Mouse (Mus musculus): Measurements from ENCODE around the gene Hoxa10. TPM values are rescaled to one million over a fixed set of nuclear protein-coding genes. Genes with fewer than 3 reads are reported as not detected.

Hoxa10 gene
- polyA plus RNA-seq, 1 experiment from 2014 or later, result not detected

DNA sequence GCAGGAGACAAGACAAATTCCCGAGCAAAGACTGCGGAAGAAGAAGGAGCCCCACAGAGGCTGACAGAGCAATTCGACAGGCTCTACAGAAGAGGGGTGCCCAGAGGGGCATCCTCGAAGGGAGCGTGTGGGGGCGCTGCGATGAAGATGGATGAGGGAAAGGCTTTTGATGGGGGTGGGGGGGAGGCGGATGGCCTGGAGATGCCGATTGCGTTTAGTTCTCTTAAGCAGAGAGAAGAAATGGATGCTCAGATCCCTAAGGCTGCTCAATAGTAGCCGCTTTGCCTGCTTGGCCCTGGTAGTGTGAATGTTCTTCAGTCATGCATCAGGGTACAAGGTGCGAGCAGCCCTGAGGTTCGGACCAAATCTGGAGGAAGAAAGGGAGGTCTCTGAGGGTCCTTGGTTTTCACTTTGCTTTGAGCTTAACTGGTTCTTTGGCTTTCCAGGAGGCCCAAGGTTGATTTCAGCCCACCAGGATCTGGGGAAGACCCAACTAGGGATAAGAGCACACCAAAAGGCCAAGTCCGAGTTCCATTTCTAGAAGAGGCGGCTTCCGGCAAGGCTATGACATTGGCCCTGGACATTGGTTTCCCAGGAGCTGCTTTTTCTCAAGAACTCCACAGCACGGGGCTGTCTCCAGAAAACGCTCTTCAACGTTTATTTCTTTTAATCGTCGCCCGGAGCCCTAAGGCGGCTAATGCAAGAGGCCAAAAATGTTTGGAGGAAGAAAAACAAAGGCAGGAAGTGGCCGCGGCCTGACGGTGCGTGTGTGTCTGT lies 8.2 kb upstream of the Hoxa10 start:
- H3K9me3 ChIP-seq (ENCODE audit: control insufficient read depth, low read length), result no peaks in the 10 kb centered on the region
- H3K36me3 ChIP-seq (ENCODE audit: control insufficient read depth, insufficient read depth, low read length), result no peaks in the 10 kb centered on the region
- no peak for DNase-seq
- H3K4me1 ChIP-seq (ENCODE audit: control insufficient read depth, insufficient read depth, low read length), result no peaks in the 10 kb centered on the region
- 2% methylated on average over 27 of the region's 27 CpGs for WGBS
- no peak overlapping the region for H3K4me3 ChIP-seq (replicated peaks; ENCODE audit: low read depth, low read length)
- ATAC-seq (ENCODE audit: low FRiP score, low TSS enrichment), result no peak
- H3K9ac ChIP-seq (replicated peaks; ENCODE audit: low read length), result no peak overlapping the region
- peaks cover 98% of the 10 kb centered on the region for H3K27me3 ChIP-seq (ENCODE audit: control insufficient read depth, insufficient read depth, low read length)
- H3K27ac ChIP-seq (replicated peaks; ENCODE audit: low read depth, low read length), result no peak overlapping the region
- H3K4me2 ChIP-seq (ENCODE audit: low read length), result no peak overlapping the region

DNA sequence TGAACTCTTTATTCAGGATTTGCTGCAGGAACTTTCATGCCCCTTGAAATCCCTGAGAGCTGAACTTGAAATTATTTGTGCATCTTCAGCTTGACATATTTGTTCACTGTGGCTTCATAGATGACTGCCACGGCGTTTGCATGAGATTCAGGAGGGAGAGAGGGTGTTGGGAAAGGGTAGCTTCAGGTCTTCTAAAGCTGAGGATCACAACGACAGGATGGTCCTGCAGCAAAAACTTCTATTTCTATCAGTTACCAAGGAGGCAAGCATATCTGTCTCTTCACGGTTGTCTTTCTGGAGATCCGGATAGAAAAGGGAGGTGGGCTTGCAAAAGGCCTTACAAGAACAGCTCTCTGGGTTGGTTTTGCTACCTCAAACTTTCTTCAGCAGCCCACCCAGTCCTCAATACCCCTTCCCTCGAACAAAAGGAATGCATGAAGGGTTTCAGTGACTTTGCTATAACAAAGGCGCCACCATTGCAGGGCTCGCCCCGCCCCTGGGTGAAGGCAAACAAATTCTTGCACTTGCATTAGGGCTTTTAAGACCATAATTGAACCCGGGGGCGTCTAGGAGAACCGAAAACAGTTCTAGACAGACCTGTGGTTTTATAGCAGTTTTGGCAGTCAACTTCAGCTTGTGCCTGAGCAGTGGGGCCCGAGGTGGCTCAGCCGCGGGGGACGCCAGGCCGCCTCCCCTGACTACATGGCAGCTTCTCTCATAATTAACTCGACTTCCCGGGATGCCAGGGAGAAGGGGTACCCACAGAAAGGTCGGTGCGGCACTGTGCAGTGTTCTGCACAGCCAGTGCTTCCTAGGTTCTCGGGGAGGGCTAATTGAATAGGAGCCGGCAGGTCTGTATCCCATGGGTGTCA lies 7.3 kb upstream of the Hoxa10 start:
- no peak for ATAC-seq (ENCODE audit: low FRiP score, low TSS enrichment)
- WGBS, result 2% methylated on average over 23 of the region's 23 CpGs
- no peak for DNase-seq

GRCm38 (mm10) chr6:52246916-52247315 lies 6.3 kb upstream of the Hoxa10 start:
- DNase-seq, result no peak

More for the DNA sequence above, 7.3 kb upstream of the Hoxa10 start:
- no peaks in the 10 kb centered on the region for H3K9me3 ChIP-seq (ENCODE audit: control insufficient read depth, low read length)
- H3K27me3 ChIP-seq (ENCODE audit: control insufficient read depth, insufficient read depth, low read length), result peaks cover 100% of the 10 kb centered on the region
- H3K27ac ChIP-seq (replicated peaks; ENCODE audit: low read depth, low read length), result no peak overlapping the region
- H3K4me3 ChIP-seq (replicated peaks; ENCODE audit: low read depth, low read length), result no peak overlapping the region
- H3K36me3 ChIP-seq (ENCODE audit: control insufficient read depth, insufficient read depth, low read length), result no peaks in the 10 kb centered on the region
- no peaks in the 10 kb centered on the region for H3K4me1 ChIP-seq (ENCODE audit: control insufficient read depth, insufficient read depth, low read length)
- H3K4me2 ChIP-seq (ENCODE audit: low read length), result no peak overlapping the region
- no peak overlapping the region for H3K9ac ChIP-seq (replicated peaks; ENCODE audit: low read length)

DNA sequence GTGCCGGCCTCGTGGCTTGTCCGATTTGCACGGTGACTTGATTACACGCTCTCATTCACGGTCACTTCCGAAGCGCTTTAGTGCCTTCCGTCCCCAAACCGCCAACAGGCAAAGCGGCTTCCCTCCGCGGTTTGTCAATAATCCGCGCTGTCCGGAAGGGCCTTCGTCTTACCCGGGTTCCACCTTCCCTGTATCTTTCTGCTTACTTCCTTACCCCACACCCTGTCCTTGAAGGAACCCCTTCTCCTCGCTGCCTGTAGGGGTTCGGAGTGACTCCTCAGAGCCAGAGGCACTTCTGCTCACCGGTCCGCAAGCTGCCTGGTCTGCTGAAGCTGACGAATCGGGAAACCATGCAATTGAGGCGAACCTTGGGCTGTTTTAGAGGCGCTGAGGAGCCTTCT lies 5.7 kb upstream of the Hoxa10 start:
- Histone ChIP-seq H3K9me3 (ENCODE audit: control insufficient read depth, low read length) (no peaks in the 10 kb centered on the region), H3K4me2 (ENCODE audit: low read length) (no peak overlapping the region), H3K36me3 (ENCODE audit: control insufficient read depth, insufficient read depth, low read length) (no peaks in the 10 kb centered on the region), H3K9ac (replicated peaks; ENCODE audit: low read length) (no peak overlapping the region), H3K4me3 (replicated peaks; ENCODE audit: low read depth, low read length) (no peak overlapping the region), H3K27me3 (ENCODE audit: control insufficient read depth, insufficient read depth, low read length) (peaks cover 100% of the 10 kb centered on the region), H3K27ac (replicated peaks; ENCODE audit: low read depth, low read length) (no peak overlapping the region), H3K4me1 (ENCODE audit: control insufficient read depth, insufficient read depth, low read length) (no peaks in the 10 kb centered on the region)
- DNase-seq (no peak), ATAC-seq (ENCODE audit: low FRiP score, low TSS enrichment) (no peak)
- 1% methylated on average over 26 of the region's 26 CpGs for whole genome bisulfite sequencing

More at GRCm38 (mm10) chr6:52246916-52247315, 6.3 kb upstream of the Hoxa10 start:
- ATAC-seq (ENCODE audit: low FRiP score, low TSS enrichment), result no peak
- H3K4me1 ChIP-seq (ENCODE audit: control insufficient read depth, insufficient read depth, low read length), result no peaks in the 10 kb centered on the region
- H3K4me2 ChIP-seq (ENCODE audit: low read length), result no peak overlapping the region
- WGBS, result 6% methylated on average over 3 of the region's 3 CpGs
- H3K9ac ChIP-seq (replicated peaks; ENCODE audit: low read length), result no peak overlapping the region
- H3K36me3 ChIP-seq (ENCODE audit: control insufficient read depth, insufficient read depth, low read length), result no peaks in the 10 kb centered on the region
- no peak overlapping the region for H3K4me3 ChIP-seq (replicated peaks; ENCODE audit: low read depth, low read length)
- no peak overlapping the region for H3K27ac ChIP-seq (replicated peaks; ENCODE audit: low read depth, low read length)
- H3K9me3 ChIP-seq (ENCODE audit: control insufficient read depth, low read length), result no peaks in the 10 kb centered on the region
- peaks cover 100% of the 10 kb centered on the region for H3K27me3 ChIP-seq (ENCODE audit: control insufficient read depth, insufficient read depth, low read length)

- Histone ChIP-seq H3K36me3 (ENCODE audit: control insufficient read depth, insufficient read depth, low read length) (no peaks in the 10 kb centered on the region), H3K4me3 (replicated peaks; ENCODE audit: low read depth, low read length) (no peak within 1 kb of the TSS), H3K9ac (replicated peaks; ENCODE audit: low read length) (no peak within 1 kb of the TSS), H3K4me2 (ENCODE audit: low read length) (no peak within 1 kb of the TSS), H3K27ac (replicated peaks; ENCODE audit: low read depth, low read length) (no peak within 1 kb of the TSS), H3K4me1 (ENCODE audit: control insufficient read depth, insufficient read depth, low read length) (no peaks in the 10 kb centered on the region), H3K9me3 (ENCODE audit: control insufficient read depth, low read length) (no peaks in the 10 kb centered on the region), H3K27me3 (ENCODE audit: control insufficient read depth, insufficient read depth, low read length) (peaks cover 100% of the 10 kb centered on the region)
- ATAC-seq (ENCODE audit: low FRiP score, low TSS enrichment), result no peak
- WGBS, result 0% methylated on average over 20 of the region's 20 CpGs
- no peak for DNase-seq
These were observed 5.1 kb upstream of the Hoxa10 start, which contains the start of gene Hoxa11 for GRCm38 (mm10) chr6:52245757-52246142. Gene Hoxa11, minus strand, starts transcription at chr6:52245810.

- no peak for DNase-seq
- Histone ChIP-seq H3K9ac (replicated peaks; ENCODE audit: low read length) (no peak overlapping the region), H3K4me1 (ENCODE audit: control insufficient read depth, insufficient read depth, low read length) (no peaks in the 10 kb centered on the region), H3K4me3 (replicated peaks; ENCODE audit: low read depth, low read length) (no peak overlapping the region), H3K9me3 (ENCODE audit: control insufficient read depth, low read length) (no peaks in the 10 kb centered on the region), H3K27me3 (ENCODE audit: control insufficient read depth, insufficient read depth, low read length) (peaks cover 100% of the 10 kb centered on the region), H3K36me3 (ENCODE audit: control insufficient read depth, insufficient read depth, low read length) (no peaks in the 10 kb centered on the region), H3K4me2 (ENCODE audit: low read length) (no peak overlapping the region), H3K27ac (replicated peaks; ENCODE audit: low read depth, low read length) (no peak overlapping the region)
- under 1% methylated on average over 71 of the region's 71 CpGs for WGBS
- ATAC-seq (ENCODE audit: low FRiP score, low TSS enrichment), result no peak
These were observed 4.5 kb upstream of the Hoxa10 start for GRCm38 (mm10) chr6:52245040-52245756.

GRCm38 (mm10) chr6:52244471-52245039 lies 3.9 kb upstream of the Hoxa10 start:
- WGBS, result 2% methylated on average over 23 of the region's 23 CpGs

GRCm38 (mm10) chr6:52243681-52244121 lies 3.0 kb upstream of the Hoxa10 start:
- no peak overlapping the region for H3K9ac ChIP-seq (replicated peaks; ENCODE audit: low read length)
- DNase-seq (no peak), ATAC-seq (ENCODE audit: low FRiP score, low TSS enrichment) (no peak)
- H3K4me1 ChIP-seq (ENCODE audit: control insufficient read depth, insufficient read depth, low read length), result no peaks in the 10 kb centered on the region
- no peak overlapping the region for H3K4me2 ChIP-seq (ENCODE audit: low read length)
- no peak overlapping the region for H3K4me3 ChIP-seq (replicated peaks; ENCODE audit: low read depth, low read length)
- peaks cover 99% of the 10 kb centered on the region for H3K27me3 ChIP-seq (ENCODE audit: control insufficient read depth, insufficient read depth, low read length)
- no peaks in the 10 kb centered on the region for H3K9me3 ChIP-seq (ENCODE audit: control insufficient read depth, low read length)
- H3K27ac ChIP-seq (replicated peaks; ENCODE audit: low read depth, low read length), result no peak overlapping the region
- H3K36me3 ChIP-seq (ENCODE audit: control insufficient read depth, insufficient read depth, low read length), result no peaks in the 10 kb centered on the region
- WGBS, result under 1% methylated on average over 12 of the region's 12 CpGs

More at GRCm38 (mm10) chr6:52244471-52245039, 3.9 kb upstream of the Hoxa10 start:
- no peak overlapping the region for H3K27ac ChIP-seq (replicated peaks; ENCODE audit: low read depth, low read length)
- H3K4me1 ChIP-seq (ENCODE audit: control insufficient read depth, insufficient read depth, low read length), result no peaks in the 10 kb centered on the region
- no peak overlapping the region for H3K4me3 ChIP-seq (replicated peaks; ENCODE audit: low read depth, low read length)
- no peaks in the 10 kb centered on the region for H3K9me3 ChIP-seq (ENCODE audit: control insufficient read depth, low read length)
- DNase-seq, result no peak
- ATAC-seq (ENCODE audit: low FRiP score, low TSS enrichment), result no peak
- peaks cover 100% of the 10 kb centered on the region for H3K27me3 ChIP-seq (ENCODE audit: control insufficient read depth, insufficient read depth, low read length)
- H3K36me3 ChIP-seq (ENCODE audit: control insufficient read depth, insufficient read depth, low read length), result no peaks in the 10 kb centered on the region
- H3K4me2 ChIP-seq (ENCODE audit: low read length), result no peak overlapping the region
- H3K9ac ChIP-seq (replicated peaks; ENCODE audit: low read length), result no peak overlapping the region
